Mouse (Mus musculus) stomach, postnatal 0 days (tissue): ENCODE measurements around the gene Thap2. TPM values are rescaled to one million over a fixed set of nuclear protein-coding genes. Genes with fewer than 3 reads are reported as not detected.

Experiments used
- ATAC-seq: fragments of 200-750 bp; cut with Nextera tagmentation; 2 replicates; pipeline ENCODE4 v1.8.0; 2017; ENCODE audit not compliant: low FRiP score, low TSS enrichment
- DNase-seq: peaks from one replicate; pipeline ENCODE4 v3.0.0-alpha.2; 2016; ENCODE audit warnings: low spot score
- H3K27ac ChIP-seq: fragments of 300-500 bp; sonication (generic); replicated peaks from 2 replicates; pipeline ENCODE4 v1.5.1; 2014; ENCODE audit warnings: mild to moderate bottlenecking, control low read depth
- H3K27me3 ChIP-seq: fragments of 300-500 bp; sonication (generic); 2 replicates; pipeline ENCODE4 v1.6.1; 2014; ENCODE audit warnings: low read length; ENCODE audit not compliant: control insufficient read depth, insufficient read depth
- H3K36me3 ChIP-seq: fragments of 300-500 bp; sonication (generic); 2 replicates; pipeline ENCODE4 v1.6.1; 2014; ENCODE audit warnings: low read length, mixed read lengths; ENCODE audit not compliant: control insufficient read depth, insufficient read depth
- H3K4me1 ChIP-seq: fragments of 300-500 bp; sonication (generic); replicated peaks from 2 replicates; pipeline ENCODE4 v1.6.1; 2014; ENCODE audit warnings: antibody characterized with exemption; ENCODE audit not compliant: control insufficient read depth, insufficient read depth
- H3K4me2 ChIP-seq: fragments of 300-500 bp; sonication (generic); replicated peaks from 2 replicates; pipeline ENCODE4 v1.6.1; 2014; ENCODE audit warnings: low read depth, mild to moderate bottlenecking, control low read depth, moderate library complexity
- H3K4me3 ChIP-seq: fragments of 300-500 bp; sonication (generic); 2 replicates; pipeline ENCODE4 v1.5.1; 2014; ENCODE audit warnings: low read depth, low read length, control low read depth
- H3K9ac ChIP-seq: fragments of 300-500 bp; sonication (generic); 2 replicates; pipeline ENCODE4 v1.6.1; 2014; ENCODE audit warnings: mild to moderate bottlenecking, low read length, control low read depth, mixed read lengths
- H3K9me3 ChIP-seq: fragments of 300-500 bp; sonication (generic); 2 replicates; pipeline ENCODE4 v1.6.1; 2016; ENCODE audit warnings: low read length; ENCODE audit not compliant: control insufficient read depth
- CTCF ChIP-seq: IDR thresholded peaks from 2 replicates; pipeline ENCODE4 v1.5.1; 2016; ENCODE audit warnings: antibody characterized with exemption, low read depth, mild to moderate bottlenecking, moderate library complexity
- EP300 ChIP-seq: optimal IDR thresholded peaks from 2 replicates; pipeline ENCODE3; 2016; ENCODE audit warnings: antibody characterized with exemption
- WGBS: fragments of 180-500 bp; shearing (Covaris S2); extraction: QIAGEN DNeasy Blood & Tissue Kit; methylation state at CpG from one replicate; pipeline ENCODE4 v1.1.7; 2014; 5-methylcytosine and 5-hydroxymethylcytosine counted together
- polyA plus RNA-seq: library from polyadenylated mRNA; unstranded; fragments of >200 nt; fragmentation: Nextera tagmentation; extraction: Ambion mirVana; gene quantifications from 2 replicates; pipeline ENCODE4 v1.2.1, GENCODE M21; 2015

The Thap2 gene
- polyA plus RNA-seq, 1 experiment from 2014 or later = 13.7 TPM

DNA sequence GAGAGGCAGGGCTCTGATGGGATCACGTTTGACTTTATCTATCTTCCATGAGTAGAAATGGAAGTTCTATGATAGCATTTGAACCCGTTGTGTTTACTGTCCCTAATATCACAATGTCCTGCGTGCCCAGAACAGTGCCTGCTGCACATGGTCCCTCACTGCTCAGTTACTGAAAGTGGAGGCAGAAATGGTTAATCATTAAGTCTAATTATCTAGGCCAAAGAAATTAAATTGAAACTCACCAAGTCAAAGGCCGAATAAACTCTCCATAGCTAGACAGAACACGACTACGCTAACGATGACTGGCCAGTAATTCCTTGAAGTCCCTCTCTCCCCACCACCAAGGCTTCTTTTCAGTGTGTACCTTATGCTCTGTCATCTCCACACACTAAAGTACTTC, 34.7 kb downstream of the Thap2 start:
- no peak overlapping the region for H3K4me2 ChIP-seq
- no peak for ATAC-seq
- H3K9ac ChIP-seq = no peak overlapping the region
- DNase-seq = no peak
- no peaks in the 10 kb centered on the region for H3K9me3 ChIP-seq
- H3K36me3 ChIP-seq = no peaks in the 10 kb centered on the region
- H3K4me1 ChIP-seq = no peaks in the 10 kb centered on the region
- TF ChIP-seq EP300 = no peak
- TF ChIP-seq CTCF = no peak
- 76% methylated on average over 7 of the region's 7 CpGs for WGBS
- no peak overlapping the region for H3K4me3 ChIP-seq
- H3K27ac ChIP-seq = no peak overlapping the region
- H3K27me3 ChIP-seq = no peaks in the 10 kb centered on the region

DNA sequence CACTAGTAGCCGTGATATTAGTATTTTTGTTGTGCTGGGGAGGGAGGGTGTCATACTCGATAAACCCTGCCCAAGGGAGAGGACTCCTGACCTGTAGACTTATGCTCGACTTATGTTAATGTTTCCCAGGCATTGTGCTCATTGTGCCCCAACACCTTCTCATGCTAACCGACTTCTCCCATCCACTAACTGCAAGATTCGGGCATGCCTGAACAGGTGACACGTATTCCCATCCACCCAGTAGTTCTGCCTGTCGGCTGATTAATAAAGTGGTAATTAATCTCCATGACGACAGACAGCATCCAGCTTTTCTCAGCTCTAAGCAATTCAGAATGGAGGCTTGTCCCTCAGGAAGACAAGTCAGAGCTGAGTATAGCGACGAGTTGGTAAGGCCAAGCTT, 35.2 kb downstream of the Thap2 start:
- H3K36me3 ChIP-seq = no peaks in the 10 kb centered on the region
- H3K4me2 ChIP-seq = no peak overlapping the region
- H3K27ac ChIP-seq = no peak overlapping the region
- H3K9ac ChIP-seq = no peak overlapping the region
- H3K4me3 ChIP-seq = no peak overlapping the region
- TF ChIP-seq EP300 (no peak), CTCF (no peak)
- ATAC-seq (no peak), DNase-seq (no peak)
- no peaks in the 10 kb centered on the region for H3K27me3 ChIP-seq
- no peaks in the 10 kb centered on the region for H3K4me1 ChIP-seq
- no peaks in the 10 kb centered on the region for H3K9me3 ChIP-seq
- 61% methylated on average over 10 of the region's 10 CpGs for WGBS

DNA sequence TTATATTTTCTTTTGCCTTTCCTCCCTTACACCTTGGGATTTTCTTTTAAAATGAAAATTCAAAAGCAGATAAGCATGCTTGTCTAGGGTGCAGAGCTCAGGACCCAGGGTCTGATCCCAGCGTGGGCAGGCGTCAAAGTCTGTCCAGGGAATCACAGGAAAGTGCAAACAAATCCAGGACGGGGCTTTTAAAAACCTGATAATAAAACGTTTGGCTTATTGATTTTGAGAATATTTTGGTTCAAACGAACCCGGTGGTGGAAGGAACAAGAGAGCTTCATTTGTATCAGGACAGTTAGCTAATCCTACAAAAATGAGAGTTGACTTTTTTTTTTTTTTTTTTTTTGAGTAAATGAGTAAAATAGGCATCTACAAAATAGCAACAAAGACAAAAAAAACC, 36.1 kb downstream of the Thap2 start:
- 52% methylated on average over 6 of the region's 6 CpGs for WGBS
- ATAC-seq = no peak
- TF ChIP-seq CTCF (no peak), EP300 (no peak)

DNA sequence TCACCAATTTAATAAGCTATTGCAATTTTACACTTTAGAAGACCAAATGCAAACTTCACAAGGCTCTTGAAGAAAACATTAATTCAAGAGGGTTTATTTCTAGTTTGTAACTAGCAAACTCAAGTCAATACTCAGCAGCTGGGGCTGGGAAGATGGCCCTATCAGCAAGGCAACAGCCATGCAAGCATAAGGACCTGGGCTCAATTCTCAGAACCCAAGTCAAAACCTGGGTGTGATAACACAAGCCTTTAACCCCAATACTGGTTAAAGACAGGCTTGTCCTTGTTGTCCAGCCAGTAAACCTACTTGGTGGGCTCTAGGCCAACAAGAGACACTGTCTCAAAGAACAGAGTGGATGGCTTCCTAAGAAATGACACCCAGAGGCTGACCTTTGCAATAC, 37.8 kb downstream of the Thap2 start:
- ATAC-seq = no peak
- no peak for TF ChIP-seq CTCF
- TF ChIP-seq EP300 = no peak
- Histone ChIP-seq H3K4me2 (no peak overlapping the region), H3K9me3 (no peaks in the 10 kb centered on the region), H3K4me3 (no peak overlapping the region), H3K27me3 (no peaks in the 10 kb centered on the region), H3K27ac (no peak overlapping the region), H3K36me3 (no peaks in the 10 kb centered on the region), H3K4me1 (no peaks in the 10 kb centered on the region), H3K9ac (no peak overlapping the region)
- no peak for DNase-seq

More for the DNA sequence above, 36.1 kb downstream of the Thap2 start:
- Histone ChIP-seq H3K4me1 (no peaks in the 10 kb centered on the region), H3K9ac (no peak overlapping the region), H3K27me3 (no peaks in the 10 kb centered on the region), H3K27ac (no peak overlapping the region), H3K4me2 (no peak overlapping the region), H3K4me3 (no peak overlapping the region), H3K9me3 (no peaks in the 10 kb centered on the region), H3K36me3 (no peaks in the 10 kb centered on the region)
- no peak for DNase-seq

DNA sequence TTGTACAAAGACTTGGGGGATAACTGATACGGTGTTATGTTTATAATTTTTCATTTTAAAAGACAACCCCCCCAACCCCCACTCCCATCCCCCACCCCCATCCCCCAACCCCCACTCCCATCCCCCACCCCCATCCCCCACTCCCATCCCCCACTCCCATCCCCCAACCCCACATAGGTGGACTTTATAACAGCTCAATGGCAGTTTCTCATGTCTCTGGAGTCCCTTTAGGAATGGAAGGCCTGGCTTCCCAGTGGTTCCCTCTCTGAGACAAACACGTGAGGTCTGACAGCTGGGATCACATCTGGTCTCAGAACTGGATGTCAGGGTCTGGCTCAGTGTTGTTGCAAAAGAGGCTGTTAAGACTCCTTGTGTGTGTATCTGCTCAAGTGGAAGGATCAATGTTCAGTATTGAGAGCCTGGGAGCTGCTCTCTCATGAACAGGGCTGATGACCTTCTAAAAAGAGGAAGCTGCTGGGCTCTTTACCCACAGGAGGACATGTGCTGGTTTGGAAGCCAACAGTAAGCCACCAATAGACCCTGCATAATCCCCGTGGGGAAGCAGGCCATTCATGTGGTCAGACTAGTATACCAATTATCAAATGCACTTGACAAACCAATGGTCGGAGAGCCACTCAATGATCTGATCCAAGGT, 41.3 kb downstream of the Thap2 start:
- TF ChIP-seq CTCF = no peak
- no peak for TF ChIP-seq EP300
- Histone ChIP-seq H3K27me3 (no peaks in the 10 kb centered on the region), H3K4me2 (no peak overlapping the region), H3K36me3 (no peaks in the 10 kb centered on the region), H3K9ac (no peak overlapping the region), H3K27ac (no peak overlapping the region), H3K4me3 (no peak overlapping the region), H3K4me1 (no peaks in the 10 kb centered on the region), H3K9me3 (no peaks in the 10 kb centered on the region)
- WGBS = 86% methylated on average over 4 of the region's 4 CpGs
- no peak; the same call in 1 of the 2 replicates for ATAC-seq
- DNase-seq = no peak

DNA sequence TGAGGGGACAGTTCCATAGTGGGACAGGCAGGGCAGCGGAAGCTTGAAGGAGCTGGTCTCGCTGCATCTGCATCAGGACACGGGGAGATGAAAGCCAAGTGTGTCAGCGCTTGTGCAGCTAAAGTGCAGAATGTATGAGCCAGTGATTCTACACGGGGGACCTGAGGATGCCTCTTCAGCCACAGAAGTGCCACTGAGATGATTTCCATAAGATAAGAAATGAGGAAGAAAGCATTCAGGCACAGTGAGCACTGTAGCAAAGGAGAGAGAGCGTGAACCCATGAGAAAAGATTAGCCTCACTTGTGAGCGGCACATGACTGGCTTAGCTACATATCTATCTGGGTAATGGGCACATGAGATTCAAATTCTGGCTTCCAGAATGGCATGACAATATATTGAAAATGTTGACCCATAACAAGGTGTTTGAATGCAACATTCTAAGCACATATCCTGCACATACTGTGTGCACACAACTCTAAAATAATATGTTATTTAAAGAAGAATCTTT, 44.4 kb downstream of the Thap2 start:
- Histone ChIP-seq H3K4me3 (no peak overlapping the region), H3K4me1 (no peaks in the 10 kb centered on the region), H3K4me2 (no peak overlapping the region), H3K9me3 (no peaks in the 10 kb centered on the region), H3K36me3 (no peaks in the 10 kb centered on the region), H3K27me3 (no peaks in the 10 kb centered on the region), H3K27ac (no peak overlapping the region), H3K9ac (no peak overlapping the region)
- ATAC-seq = no peak
- TF ChIP-seq EP300 (no peak), CTCF (no peak)
- no peak for DNase-seq
- 96% methylated on average over 7 of the region's 7 CpGs for WGBS
